Mouse (Mus musculus) MEL (cell line): Measurements from ENCODE around the gene Odf3b. TPM values are rescaled to one million over a fixed set of nuclear protein-coding genes. Genes with fewer than 3 reads are reported as not detected.
A peak's percentile ranks its signal among the peaks of the same experiment; 100 is the strongest.

ENCODE experiments used
- BHLHE40 ChIP-seq: IDR thresholded peaks from 2 replicates; pipeline ENCODE4 v1.6.1; 2012; ENCODE audit warnings: low read depth, mild to moderate bottlenecking, inconsistent platforms, low read length, improper control_type of control experiment, borderline replicate concordance
- CHD1 ChIP-seq: IDR thresholded peaks from 2 replicates; pipeline ENCODE4 v1.6.1; 2012; ENCODE audit warnings: low read depth, mild to moderate bottlenecking, inconsistent platforms, low read length, improper control_type of control experiment
- CHD2 ChIP-seq: IDR thresholded peaks from 2 replicates; pipeline ENCODE4 v1.6.1; 2011; ENCODE audit warnings: low read length, improper control_type of control experiment
- CTCF ChIP-seq, 3 experiments: IDR thresholded peaks in 2 of 3; conservative IDR thresholded peaks in 1 of 3; 2 replicates each; pipeline ENCODE4 v1.5.1; 2011 to 2012; ENCODE audit warnings: low read length in 3 of 3, low read depth in 2 of 3, mild to moderate bottlenecking in 2 of 3, improper control_type of control experiment in 1 of 3, inconsistent platforms in 1 of 3, mixed read lengths in 1 of 3, moderate library complexity in 1 of 3; ENCODE audit not compliant: control insufficient read depth in 1 of 3, insufficient read depth in 1 of 3, poor library complexity in 1 of 3, severe bottlenecking in 1 of 3
- E2F4 ChIP-seq: IDR thresholded peaks from 2 replicates; pipeline ENCODE4 v1.6.1; 2011; ENCODE audit warnings: low read depth, low read length, improper control_type of control experiment, borderline replicate concordance
- ELF1 ChIP-seq: IDR thresholded peaks from 2 replicates; pipeline ENCODE4 v1.6.1; 2014; ENCODE audit warnings: low read depth, mild to moderate bottlenecking, inconsistent platforms, low read length, improper control_type of control experiment, moderate library complexity
- EP300 ChIP-seq, 2 experiments: IDR thresholded peaks; 2 replicates each; pipeline ENCODE4 v1.6.1; 2011; ENCODE audit warnings: improper control_type of control experiment in 2 of 2, low read length in 2 of 2, low read depth in 1 of 2, mild to moderate bottlenecking in 1 of 2
- GATA1 ChIP-seq: IDR thresholded peaks from 2 replicates; pipeline ENCODE4 v1.6.1; 2011; ENCODE audit warnings: low read depth, low read length, improper control_type of control experiment
- HCFC1 ChIP-seq: IDR thresholded peaks from 2 replicates; pipeline ENCODE4 v1.6.1; 2012; ENCODE audit warnings: low read depth, mild to moderate bottlenecking, inconsistent platforms, low read length, improper control_type of control experiment, moderate library complexity
- KAT2A ChIP-seq: conservative IDR thresholded peaks from 2 replicates; pipeline ENCODE4 v1.6.1; 2012; ENCODE audit warnings: low read depth, low read length, improper control_type of control experiment, inconsistent platforms
- MAZ ChIP-seq: IDR thresholded peaks from 2 replicates; pipeline ENCODE4 v1.6.1; 2012; ENCODE audit warnings: low read depth, mild to moderate bottlenecking, inconsistent platforms, low read length, improper control_type of control experiment
- MEF2A ChIP-seq: IDR thresholded peaks from 2 replicates; pipeline ENCODE4 v1.6.1; 2014; ENCODE audit warnings: low read depth, mild to moderate bottlenecking, inconsistent platforms, low read length, improper control_type of control experiment; ENCODE audit not compliant: poor library complexity, insufficient replicate concordance, severe bottlenecking; ENCODE audit errors: extremely low read depth
- MYC ChIP-seq: IDR thresholded peaks from 2 replicates; pipeline ENCODE4 v1.6.1; 2011; ENCODE audit warnings: low read depth, mild to moderate bottlenecking, low read length, improper control_type of control experiment, moderate library complexity
- NELFE ChIP-seq: IDR thresholded peaks from 2 replicates; pipeline ENCODE4 v1.6.1; 2011; ENCODE audit warnings: low read depth, low read length, improper control_type of control experiment
- NRF1 ChIP-seq: IDR thresholded peaks from 2 replicates; pipeline ENCODE4 v1.6.1; 2014; ENCODE audit warnings: low read depth, mild to moderate bottlenecking, inconsistent platforms, low read length, improper control_type of control experiment, moderate library complexity; ENCODE audit not compliant: poor library complexity, insufficient read depth, severe bottlenecking
- POLR2AphosphoS2 ChIP-seq: IDR thresholded peaks from 2 replicates; pipeline ENCODE4 v1.6.1; 2011; ENCODE audit warnings: low read length, improper control_type of control experiment
- RAD21 ChIP-seq: IDR thresholded peaks from 2 replicates; pipeline ENCODE4 v1.6.1; 2011; ENCODE audit warnings: mild to moderate bottlenecking, low read depth, low read length, improper control_type of control experiment
- RCOR1 ChIP-seq: IDR thresholded peaks from 2 replicates; pipeline ENCODE4 v1.6.1; 2012; ENCODE audit warnings: low read depth, mild to moderate bottlenecking, inconsistent platforms, low read length, improper control_type of control experiment
- SIN3A ChIP-seq: IDR thresholded peaks from 2 replicates; pipeline ENCODE4 v1.6.1; 2012; ENCODE audit warnings: low read length, improper control_type of control experiment, inconsistent platforms
- SMC3 ChIP-seq: IDR thresholded peaks from 2 replicates; pipeline ENCODE4 v1.6.1; 2011; ENCODE audit warnings: low read depth, low read length, improper control_type of control experiment
- TAL1 ChIP-seq: IDR thresholded peaks from 2 replicates; pipeline ENCODE4 v1.6.1; 2012; ENCODE audit warnings: mild to moderate bottlenecking, inconsistent platforms, low read length, moderate library complexity, mixed read lengths
- TBP ChIP-seq: IDR thresholded peaks from 2 replicates; pipeline ENCODE4 v1.8.0; 2011; ENCODE audit warnings: low read depth, low read length, improper control_type of control experiment
- USF2 ChIP-seq, 2 experiments: IDR thresholded peaks; 2 replicates each; pipeline ENCODE4 v1.6.1; 2011 to 2012; ENCODE audit warnings: improper control_type of control experiment in 2 of 2, low read length in 2 of 2, borderline replicate concordance in 1 of 2, inconsistent platforms in 1 of 2, low read depth in 1 of 2, mild to moderate bottlenecking in 1 of 2; ENCODE audit not compliant: insufficient read depth in 1 of 2
- ZC3H11A ChIP-seq: IDR thresholded peaks from 2 replicates; pipeline ENCODE4 v1.6.1; 2012; ENCODE audit warnings: low read depth, mild to moderate bottlenecking, inconsistent platforms, low read length, improper control_type of control experiment
- ZNF384 ChIP-seq: IDR thresholded peaks from 2 replicates; pipeline ENCODE4 v1.6.1; 2012; ENCODE audit warnings: low read depth, mild to moderate bottlenecking, inconsistent platforms, low read length, improper control_type of control experiment
- polyA plus RNA-seq, 2 experiments: library from polyadenylated mRNA; stranded (reverse) in 1 of 2; unstranded in 1 of 2; fragments of >175 nt in 1 of 2; fragments of >200 nt in 1 of 2; gene quantifications; 2 replicates each; pipeline versions ENCODE4 v1.2.1 to v1.2.4; 2012; ENCODE audit warnings: low replicate concordance in 2 of 2, low read depth in 1 of 2; ENCODE audit not compliant: insufficient read length in 2 of 2, insufficient read depth in 1 of 2, missing spikeins in 1 of 2
- total RNA-seq: library from RNA; depleted of rRNA; stranded (reverse); fragments of 300-350 nt; gene quantifications from 2 replicates; pipeline ENCODE4 v1.2.3, GENCODE M21; 2012

Odf3b gene
- total and polyA plus RNA-seq, 3 experiments, result not detected

DNA sequence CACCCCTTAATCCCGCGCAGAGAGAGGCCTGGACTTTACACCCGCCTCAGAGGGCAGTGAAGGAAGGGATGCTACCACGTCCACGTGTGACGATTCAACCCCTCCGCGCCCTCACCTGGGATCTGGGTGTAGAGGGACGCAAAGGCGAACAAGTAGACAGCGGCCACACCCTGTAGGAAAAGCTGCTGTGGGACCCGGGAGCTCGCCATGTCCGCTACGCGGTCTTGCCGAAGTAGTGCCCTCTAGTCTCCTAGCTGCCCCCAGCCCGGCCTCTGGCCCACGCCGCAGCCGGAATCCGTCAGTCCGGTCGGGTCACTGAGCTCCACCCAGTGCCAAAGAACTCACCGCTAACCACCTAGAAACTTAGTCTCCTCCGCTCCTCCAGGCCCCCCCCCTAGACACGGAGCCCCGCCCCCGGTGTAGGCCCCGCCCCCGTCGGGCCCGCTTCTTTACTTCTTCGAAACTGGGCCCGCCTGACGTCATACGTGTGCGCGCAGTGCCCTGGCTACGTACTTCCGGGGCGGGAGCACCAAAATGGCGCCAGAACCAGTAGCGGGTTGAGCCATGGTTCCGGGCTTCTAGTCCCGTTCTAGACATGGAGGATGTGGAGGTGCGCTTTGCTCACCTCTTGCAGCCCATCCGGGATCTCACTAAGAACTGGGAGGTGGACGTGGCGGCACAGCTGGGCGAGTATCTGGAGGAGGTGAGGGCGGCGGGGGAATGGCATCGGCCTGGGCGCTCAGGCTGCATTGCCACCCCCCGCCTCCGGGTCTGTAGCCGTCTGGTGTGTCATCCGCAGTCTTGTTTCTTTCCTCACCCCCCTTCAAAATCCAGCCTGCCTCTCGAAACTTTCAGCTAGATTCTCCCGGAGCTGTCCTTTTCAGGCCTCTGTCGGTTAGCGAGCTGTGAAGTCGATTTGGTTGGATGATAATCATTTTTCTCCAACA, 23.6 kb downstream of the Odf3b start, which contains the start of the genes Lmf2 and Ncaph2 (continued):
- TF ChIP-seq HCFC1, result peak; percentile 90
- TF ChIP-seq SIN3A, result peak; percentile 89
- no peak for TF ChIP-seq MYC
- no peak for TF ChIP-seq EP300 (IDR thresholded peaks at IDR 0.05; ENCODE audit: low read depth in 1 of 2, low read length in 2 of 2)
- 0 out of 2 replicates have a peak, but pooled peaks have one; percentile 37 for TF ChIP-seq POLR2AphosphoS2
- TF ChIP-seq MAZ, result peak; percentile 80; the same call in 1 of the 2 replicates
- TF ChIP-seq SMC3, result no peak
- peak; percentile 23; the same call in 1 of the 2 replicates for TF ChIP-seq ZNF384
- peak; percentile 76 for TF ChIP-seq ELF1
- TF ChIP-seq CHD1, result 0 out of 2 replicates have a peak, but pooled peaks have one; percentile 8
- TF ChIP-seq TBP, result peak; percentile 68; the same call in 1 of the 2 replicates
- peak; percentile 63; the same call in 1 of the 2 replicates for TF ChIP-seq KAT2A
- TF ChIP-seq CTCF (IDR thresholded peaks at IDR 0.05 in 2 of 3, conservative IDR thresholded peaks at IDR 0.05 in 1 of 3; ENCODE audit: control insufficient read depth in 1 of 3, insufficient read depth in 1 of 3, low read depth in 2 of 3, low read length in 3 of 3, poor library complexity in 1 of 3, severe bottlenecking in 1 of 3), result no peak
- TF ChIP-seq USF2 (IDR thresholded peaks at IDR 0.05; ENCODE audit: borderline replicate concordance in 1 of 2, insufficient read depth in 1 of 2, low read depth in 1 of 2, low read length in 2 of 2), result no peak
- TF ChIP-seq RCOR1, result no peak
- TF ChIP-seq TAL1, result no peak
- peak; percentile 73 for TF ChIP-seq NELFE
- TF ChIP-seq E2F4, result peak; percentile 48; the same call in 1 of the 2 replicates
- TF ChIP-seq BHLHE40, result no peak
- TF ChIP-seq MEF2A, result no peak
- TF ChIP-seq RAD21, result no peak
- no peak for TF ChIP-seq ZC3H11A
- TF ChIP-seq CHD2, result no peak
- TF ChIP-seq NRF1, result no peak
- TF ChIP-seq GATA1, result no peak
